Mouse (Mus musculus): ENCODE measurements around the gene Flt1.
"Not testable (repeated sequence)": the region's sequence is repeated elsewhere in the genome, so short reads cannot be mapped to it uniquely, and the experiment has no call there.

The Flt1 gene

DNA sequence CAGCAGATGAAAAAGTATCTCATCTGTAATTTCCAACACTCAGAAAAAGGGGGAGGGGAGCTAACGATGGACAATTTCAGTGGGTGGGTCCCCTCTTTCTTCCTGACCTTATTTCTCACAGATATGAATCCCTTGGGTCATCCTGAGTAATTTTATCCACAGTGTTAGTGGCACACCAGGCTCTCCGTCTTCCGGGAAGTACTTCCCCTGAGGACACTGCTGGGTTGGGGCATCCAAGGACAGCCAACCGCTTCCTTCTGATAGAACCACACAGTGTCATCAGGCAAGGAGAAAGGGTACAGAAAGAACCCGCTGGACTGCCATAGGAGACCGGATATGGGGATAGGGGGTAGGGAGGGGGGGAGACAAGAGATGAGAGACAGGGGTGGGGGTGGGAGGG lies 111.2 kb downstream of the Flt1 start:
- no peak for DNase-seq (ENCODE audit: low read depth, low spot score)

DNA sequence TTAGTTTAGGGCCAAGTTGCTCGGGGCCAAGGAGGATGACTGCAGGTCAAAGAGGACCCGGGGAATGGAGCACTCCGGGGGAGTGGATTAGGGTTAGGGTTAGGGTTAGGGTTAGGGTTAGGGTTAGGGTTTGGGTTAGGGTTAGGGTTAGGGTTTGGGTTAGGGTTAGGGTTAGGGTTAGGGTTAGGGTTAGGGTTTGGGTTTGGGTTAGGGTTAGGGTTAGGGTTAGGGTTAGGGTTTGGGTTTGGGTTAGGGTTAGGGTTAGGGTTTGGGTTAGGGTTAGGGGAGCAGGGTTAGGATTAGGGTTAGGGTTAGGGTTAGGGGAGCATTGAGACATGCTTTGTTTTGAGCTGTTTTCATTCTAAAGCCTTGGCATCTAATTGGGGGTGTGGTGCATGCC lies 114.5 kb downstream of the Flt1 start:
- not testable (repeated sequence) for DNase-seq (ENCODE audit: low read depth, low spot score)

DNA sequence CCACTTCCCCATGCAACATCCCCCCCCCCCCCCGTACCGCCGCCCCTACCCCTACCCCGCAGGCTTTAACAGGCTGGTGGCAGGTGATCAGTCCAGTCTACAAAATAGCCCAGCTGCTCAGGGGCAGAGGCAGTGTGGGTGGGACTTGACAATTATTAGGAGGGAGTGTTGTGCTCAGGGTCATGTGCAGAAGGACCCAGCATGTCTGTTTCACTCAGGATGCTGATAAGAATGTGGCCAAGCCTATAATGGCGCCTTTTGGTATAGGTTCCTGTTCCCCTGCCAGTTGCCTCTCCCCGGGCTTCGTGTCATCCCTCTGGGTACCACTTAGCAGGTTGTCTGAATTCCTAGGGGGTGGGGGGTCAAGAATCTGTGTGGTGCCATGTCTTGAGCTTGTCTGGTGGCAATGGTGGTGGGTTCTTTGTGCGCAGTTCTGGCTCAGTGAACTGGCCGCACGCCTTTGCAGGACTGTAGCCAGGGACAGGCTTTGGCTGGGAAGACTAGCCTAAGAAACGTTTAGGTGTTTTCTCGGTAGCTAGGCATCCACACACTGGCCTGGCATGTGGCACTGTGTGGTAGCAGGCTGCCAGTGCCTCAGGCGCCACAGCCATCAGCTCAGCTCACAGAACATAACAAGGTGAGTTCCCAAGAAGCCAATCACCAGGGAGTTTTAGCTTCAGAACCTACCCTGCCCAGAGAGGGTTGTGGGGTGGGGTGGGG lies 118.4 kb downstream of the Flt1 start:
- no peak for DNase-seq (ENCODE audit: low read depth, low spot score)

- DNase-seq (ENCODE audit: low read depth, low spot score) = no peak
Observed at GRCm38 (mm10) chr5:147606751-147607150, 119.1 kb downstream of the Flt1 start.

DNA sequence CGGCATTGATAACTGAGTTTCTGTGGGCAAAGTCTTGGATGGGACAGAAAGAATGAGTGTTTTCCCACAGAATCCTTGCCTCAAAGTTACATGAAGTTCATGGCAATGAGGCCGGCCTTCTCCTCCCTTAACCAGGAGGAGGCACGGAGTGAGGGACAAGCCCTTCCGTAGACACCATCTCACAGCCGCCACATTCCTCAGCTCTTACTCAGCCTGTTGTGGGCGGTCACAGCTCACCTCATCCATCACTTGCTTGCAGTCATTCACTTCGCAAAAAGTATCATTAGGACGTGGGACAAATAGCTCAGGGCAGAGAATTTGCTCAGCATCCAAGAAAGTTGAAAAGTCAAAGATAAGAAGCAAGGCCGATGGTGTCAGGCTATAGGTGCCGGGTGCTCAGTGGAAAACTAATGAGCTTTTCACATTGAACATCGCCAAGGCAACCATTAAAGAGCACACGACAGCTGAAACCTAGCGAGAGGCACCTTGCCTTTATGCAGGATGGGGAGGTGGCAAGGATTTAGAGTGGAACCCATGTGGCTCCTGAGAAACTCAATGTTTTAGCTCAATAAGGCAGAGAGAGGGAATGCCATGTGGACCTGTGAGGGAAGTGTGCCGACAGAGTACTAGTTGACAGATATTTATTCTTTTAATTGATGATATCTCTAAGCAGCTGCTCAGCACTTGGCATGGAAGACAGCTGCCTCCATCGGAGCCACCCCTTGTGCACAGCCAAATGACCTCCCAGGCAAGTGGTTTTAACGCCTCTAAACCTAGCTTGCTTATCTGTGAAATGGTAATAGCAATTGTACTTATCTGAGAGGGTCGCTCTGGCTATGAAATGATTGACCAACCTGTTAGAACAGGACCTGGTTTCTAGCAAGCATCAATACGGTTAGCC lies 124.1 kb downstream of the Flt1 start:
- no peak for DNase-seq (ENCODE audit: low read depth, low spot score)

GRCm38 (mm10) chr5:147597825-147598224 lies 128.0 kb downstream of the Flt1 start:
- DNase-seq (ENCODE audit: low read depth, low spot score) = no peak

DNA sequence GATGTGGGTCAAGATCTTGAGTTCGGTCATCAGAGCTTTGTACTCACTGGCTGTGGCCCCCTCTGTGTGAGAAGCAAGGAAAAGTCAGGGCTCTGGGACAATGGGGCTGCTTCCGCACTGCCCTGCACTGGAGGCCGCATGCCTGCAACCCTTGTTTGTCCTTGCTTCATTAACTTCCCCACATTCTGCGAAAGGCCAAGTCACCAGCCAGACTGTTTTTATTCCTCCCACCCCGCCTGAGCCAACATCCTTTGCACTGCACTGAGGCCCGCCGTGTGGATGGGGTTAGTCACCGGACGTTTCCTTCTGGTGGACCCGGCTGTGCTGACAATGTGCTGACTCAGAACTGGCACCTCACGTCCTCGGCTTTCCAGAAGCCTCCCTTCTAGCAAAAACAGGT lies 136.0 kb downstream of the Flt1 start:
- DNase-seq (ENCODE audit: low read depth, low spot score) = peak; percentile 35

- DNase-seq (ENCODE audit: low read depth, low spot score) = no peak
Observed at GRCm38 (mm10) chr5:147585070-147585469, 140.7 kb downstream of the Flt1 start.

GRCm38 (mm10) chr5:147584648-147585047 lies 141.2 kb downstream of the Flt1 start:
- no peak for DNase-seq (ENCODE audit: low read depth, low spot score)

DNA sequence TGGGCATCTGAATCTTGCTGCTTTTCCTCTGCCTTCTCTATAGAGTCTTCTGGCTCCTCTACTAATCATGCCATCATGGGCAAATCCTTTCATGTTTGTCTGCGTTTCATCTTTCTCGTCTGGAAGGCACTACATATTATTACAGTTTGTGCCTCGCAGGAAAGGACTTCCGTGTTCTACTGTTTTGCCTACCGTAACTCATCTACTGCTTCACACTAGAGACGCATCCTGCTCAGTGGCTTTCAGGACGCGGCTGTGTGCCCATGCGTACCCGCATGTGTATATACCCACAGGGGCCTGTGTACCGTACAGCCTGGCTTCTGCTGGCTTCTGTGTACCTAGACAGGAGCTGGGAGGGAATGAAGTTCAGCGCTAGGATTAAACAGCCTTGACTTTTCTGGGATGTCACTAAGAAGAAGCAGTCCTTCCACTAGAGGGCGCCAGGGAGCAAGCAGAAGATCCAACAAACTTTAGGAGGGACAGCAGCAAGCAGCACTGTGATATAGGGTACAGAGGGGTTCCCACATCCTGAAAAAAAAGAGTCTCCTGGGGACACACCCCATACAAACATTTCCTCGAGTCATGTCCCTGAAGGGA lies 142.0 kb downstream of the Flt1 start:
- peak; percentile 85 for DNase-seq (ENCODE audit: low read depth, low spot score)

- DNase-seq (ENCODE audit: low read depth, low spot score) = no peak
Observed at GRCm38 (mm10) chr5:147580181-147580580, 145.6 kb downstream of the Flt1 start.

- no peak for DNase-seq (ENCODE audit: low read depth, low spot score)
Observed at GRCm38 (mm10) chr5:147579691-147580090, 146.1 kb downstream of the Flt1 start.

DNA sequence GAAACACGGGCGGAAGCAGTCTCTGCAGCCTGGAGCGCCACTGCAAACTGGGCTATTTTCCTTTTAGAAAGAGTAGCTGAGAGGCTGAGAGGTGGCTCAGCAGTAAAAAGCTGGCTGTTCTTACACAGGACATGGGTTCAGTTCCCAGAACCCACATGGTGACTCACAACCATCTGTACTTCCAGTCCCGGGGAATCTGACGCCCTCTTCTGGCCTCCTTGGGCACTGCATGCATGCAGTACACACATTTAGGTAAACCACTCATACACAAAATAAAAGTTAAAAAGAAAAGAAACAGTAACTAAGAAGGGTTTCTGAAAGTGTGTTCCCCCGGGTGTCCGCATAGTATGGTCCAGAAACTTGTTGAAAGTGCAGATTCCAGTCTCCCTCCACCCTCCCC lies 146.7 kb downstream of the Flt1 start:
- no peak for DNase-seq (ENCODE audit: low read depth, low spot score)

GRCm38 (mm10) chr5:147577003-147577402 lies 148.8 kb downstream of the Flt1 start:
- no peak for DNase-seq (ENCODE audit: low read depth, low spot score)

DNA sequence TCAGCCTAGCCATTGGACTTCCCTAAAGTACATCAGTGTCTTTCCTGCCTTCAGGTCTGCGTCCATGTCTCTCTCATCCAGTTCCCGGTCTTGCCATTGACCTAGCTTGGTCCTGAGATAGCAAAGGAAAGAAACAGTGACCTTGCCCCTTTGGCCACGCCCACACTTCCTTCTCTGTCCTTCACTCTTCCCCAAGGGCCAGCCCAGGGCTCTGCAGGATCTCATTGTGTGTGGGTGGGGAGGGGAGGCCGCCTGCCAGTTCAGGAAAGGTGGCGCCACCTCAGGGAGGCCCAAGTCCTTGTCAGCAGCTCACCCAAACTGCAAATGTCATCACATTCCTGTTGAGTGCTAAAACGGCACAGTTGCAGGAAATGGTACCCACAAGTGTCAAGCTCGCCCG lies 151.3 kb downstream of the Flt1 start:
- DNase-seq (ENCODE audit: low read depth, low spot score) = no peak

GRCm38 (mm10) chr5:147573555-147573954 lies 152.3 kb downstream of the Flt1 start:
- DNase-seq (ENCODE audit: low read depth, low spot score) = no peak

GRCm38 (mm10) chr5:147572695-147573094 lies 153.1 kb downstream of the Flt1 start:
- no peak for DNase-seq (ENCODE audit: low read depth, low spot score)

DNA sequence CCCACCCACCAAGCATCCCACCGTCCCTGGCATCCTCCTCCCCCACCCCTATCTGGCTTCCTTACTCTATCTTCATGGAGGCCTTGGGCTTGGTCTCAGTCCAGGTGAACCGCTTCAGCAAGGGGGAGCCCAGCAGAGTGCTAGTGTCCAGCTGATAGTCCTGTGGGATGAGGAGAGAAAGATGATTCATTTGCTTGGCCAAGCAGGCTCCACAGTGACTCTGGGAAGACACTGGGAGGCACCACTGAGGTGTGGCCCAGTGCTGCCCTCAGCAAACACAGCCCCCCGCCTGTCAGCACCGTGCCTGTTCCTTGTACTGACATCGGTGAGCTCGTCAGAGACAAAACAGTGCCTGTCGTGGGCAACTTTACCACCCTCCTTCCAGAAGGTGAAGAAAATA lies 159.5 kb downstream of the Flt1 start:
- DNase-seq (ENCODE audit: low read depth, low spot score) = no peak

DNA sequence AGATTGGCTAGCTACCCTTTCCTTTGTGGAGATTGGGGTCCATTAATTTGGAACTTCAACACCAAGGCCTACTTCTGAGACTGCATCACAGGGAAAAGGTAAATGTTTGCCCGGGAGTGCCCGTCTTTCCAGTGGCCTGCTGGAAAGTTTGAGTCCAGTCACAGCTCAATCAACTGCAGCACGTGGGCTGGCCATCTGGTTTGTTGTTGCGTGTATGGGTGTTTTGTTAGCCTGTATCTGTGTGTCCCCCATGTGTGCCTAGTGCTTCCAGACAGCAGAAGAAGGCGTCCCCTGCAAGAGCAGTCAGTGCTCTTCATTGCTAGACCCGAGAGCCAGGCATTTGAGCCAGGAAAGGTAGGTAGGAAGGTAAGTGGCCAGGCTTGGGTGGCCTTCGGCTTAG lies 160.4 kb downstream of the Flt1 start:
- peak; percentile 39 for DNase-seq (ENCODE audit: low read depth, low spot score)

GRCm38 (mm10) chr5:147564140-147564590 lies 161.6 kb downstream of the Flt1 start:
- DNase-seq (ENCODE audit: low read depth, low spot score) = no peak

DNA sequence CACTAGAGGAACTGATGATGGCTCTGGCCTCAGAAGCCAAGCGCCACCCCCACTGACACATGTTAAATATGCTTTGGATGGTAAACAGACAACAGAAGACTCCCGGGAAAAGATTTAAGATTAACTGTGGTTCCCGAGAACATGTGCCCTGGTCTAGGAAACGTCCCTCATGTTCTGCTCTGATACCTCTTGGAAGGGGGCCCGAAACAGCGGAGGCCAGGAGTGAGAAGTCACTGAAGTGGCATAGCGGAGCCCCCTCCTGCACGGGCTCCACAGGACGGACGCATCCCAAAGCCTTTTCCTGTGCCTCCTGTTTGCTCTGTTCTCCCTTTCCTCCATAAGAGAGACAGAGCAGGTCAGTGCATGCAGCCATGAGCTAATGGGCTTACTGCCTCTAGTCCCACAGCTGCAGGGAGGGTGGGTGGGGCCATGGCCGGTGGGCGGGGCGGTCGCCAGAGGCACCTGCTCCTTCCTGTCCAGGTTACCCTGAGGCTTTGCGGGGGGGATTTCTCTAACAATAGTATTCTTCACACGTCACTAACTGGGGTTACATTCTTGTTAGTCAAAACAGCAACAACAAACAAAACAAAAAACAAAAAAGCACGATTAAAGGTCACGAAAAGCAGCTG lies 162.2 kb downstream of the Flt1 start:
- DNase-seq (ENCODE audit: low read depth, low spot score) = no peak

- not testable (repeated sequence) for DNase-seq (ENCODE audit: low read depth, low spot score)
Observed at GRCm38 (mm10) chr5:147557641-147558040, 168.2 kb downstream of the Flt1 start.

All from brain, adult 2 months (tissue).